8 mouse cellular contexts compared by ENCODE assay signal in the genomic region with DNA sequence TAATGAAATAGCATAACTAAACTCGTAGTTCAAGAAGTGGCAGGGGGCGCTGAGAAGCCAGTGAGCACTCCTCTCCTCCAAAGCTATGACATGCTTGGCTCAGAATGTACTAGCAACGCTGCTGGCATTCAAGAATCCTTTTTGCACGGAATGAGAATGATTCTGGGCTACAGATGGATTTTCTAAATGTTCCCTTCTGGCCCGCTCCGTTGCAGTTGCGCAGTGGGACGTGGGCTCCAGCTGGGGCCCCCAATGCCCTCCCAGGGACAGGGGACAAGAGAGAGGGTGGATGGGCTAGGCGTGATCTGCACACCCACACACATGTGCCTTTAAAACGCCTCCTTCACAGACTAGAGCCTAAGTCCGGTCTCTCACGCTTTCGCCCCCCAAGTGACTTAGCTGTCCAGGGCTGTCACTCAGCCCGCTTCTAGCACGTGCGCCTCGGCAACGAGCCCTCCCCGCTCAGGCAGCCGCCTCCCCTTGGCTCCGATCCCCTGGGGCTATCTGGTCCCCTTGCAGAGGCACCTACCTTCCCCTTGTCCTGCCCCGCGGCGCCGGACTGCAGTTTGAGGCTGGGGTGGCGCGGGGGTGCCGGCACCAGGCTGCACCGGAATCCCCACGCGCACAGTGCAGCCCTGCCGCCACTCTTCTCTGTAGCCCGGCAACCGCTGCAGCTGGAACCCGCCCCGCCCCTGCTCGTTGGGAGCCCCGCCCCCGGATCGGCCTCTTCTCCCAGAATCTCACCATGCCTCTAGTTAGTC. TPM values are rescaled to one million over a fixed set of nuclear protein-coding genes. Genes with fewer than 3 reads are reported as not detected.
DNase-seq lines count a peak whose midpoint lies in the region; ATAC-seq lines count a peak whose summit lies in the region.

No protein-coding gene starts in this region.

- no peaks in the 10 kb centered on the region for H3K36me3 ChIP-seq in embryonic facial prominence, embryonic 11.5 days (replicated peaks; ENCODE audit: control insufficient read depth, insufficient read depth, low read depth, low read length)
- no peaks in the 10 kb centered on the region for H3K36me3 ChIP-seq in kidney, embryonic 15.5 days
- no peaks in the 10 kb centered on the region for H3K36me3 ChIP-seq in limb, embryonic 15.5 days

- peak overlapping the region; percentile 46 for H3K9ac ChIP-seq in embryonic facial prominence, embryonic 11.5 days (replicated peaks; ENCODE audit: low read length)
- H3K9ac ChIP-seq in kidney, embryonic 15.5 days: peak overlapping the region; percentile 24
- H3K9ac ChIP-seq in limb, embryonic 15.5 days: peak overlapping the region; percentile 44

- peak; percentile 40; the same call in 1 of the 2 replicates for ATAC-seq in cerebellum, adult (ENCODE audit: insufficient number of reproducible peaks, low FRiP score, low TSS enrichment)
- ATAC-seq in embryonic facial prominence, embryonic 11.5 days (replicated peaks; ENCODE audit: insufficient number of reproducible peaks, low FRiP score, low TSS enrichment, low read depth): peak; percentile 90
- peak; percentile 92 for ATAC-seq in kidney, embryonic 15.5 days (replicated peaks; ENCODE audit: low FRiP score)
- peak; percentile 83 for ATAC-seq in limb, embryonic 15.5 days (ENCODE audit: insufficient number of reproducible peaks, low FRiP score, low TSS enrichment, low read depth)

- peak overlapping the region; percentile 98 for H3K4me2 ChIP-seq in embryonic facial prominence, embryonic 11.5 days (ENCODE audit: low read depth, low read length)
- H3K4me2 ChIP-seq in kidney, embryonic 15.5 days: peak overlapping the region; percentile 88
- H3K4me2 ChIP-seq in limb, embryonic 15.5 days: peak overlapping the region; percentile 99

- under 1% methylated on average over 40 of the region's 40 CpGs for WGBS in embryonic facial prominence, embryonic 11.5 days
- under 1% methylated on average over 40 of the region's 40 CpGs for WGBS in kidney, embryonic 15.5 days
- 1% methylated on average over 40 of the region's 40 CpGs for WGBS in limb, embryonic 15.5 days

- peaks cover 3% of the 10 kb centered on the region for H3K4me1 ChIP-seq in embryonic facial prominence, embryonic 11.5 days (ENCODE audit: control insufficient read depth, insufficient read depth, low read length)
- H3K4me1 ChIP-seq in kidney, embryonic 15.5 days: peaks cover 24% of the 10 kb centered on the region
- H3K4me1 ChIP-seq in limb, embryonic 15.5 days: peaks cover 14% of the 10 kb centered on the region

- peak overlapping the region; percentile 61 for H3K4me3 ChIP-seq in embryonic facial prominence, embryonic 11.5 days (ENCODE audit: low read depth, low read length)
- H3K4me3 ChIP-seq in kidney, embryonic 15.5 days (replicated peaks): peak overlapping the region; percentile 52
- H3K4me3 ChIP-seq in limb, embryonic 15.5 days: peak overlapping the region; percentile 62

- no peak overlapping the region for H3K27ac ChIP-seq in embryonic facial prominence, embryonic 11.5 days (replicated peaks; ENCODE audit: low read depth, low read length)
- H3K27ac ChIP-seq in kidney, embryonic 15.5 days: no peak overlapping the region
- peak overlapping the region; percentile 55; the same call in 1 of the 2 replicates for H3K27ac ChIP-seq in limb, embryonic 15.5 days

- no peaks in the 10 kb centered on the region for H3K9me3 ChIP-seq in embryonic facial prominence, embryonic 11.5 days (replicated peaks; ENCODE audit: control insufficient read depth, low read length)
- H3K9me3 ChIP-seq in kidney, embryonic 15.5 days (replicated peaks): no peaks in the 10 kb centered on the region
- no peaks in the 10 kb centered on the region for H3K9me3 ChIP-seq in limb, embryonic 15.5 days

- no peak for DNase-seq in cerebellum, adult 11 months
- DNase-seq in embryonic facial prominence, embryonic 11.5 days (ENCODE audit: low spot score): peak; percentile 82
- peak; percentile 10 for DNase-seq in heart, adult 8-10 months (ENCODE audit: low spot score)
- peak; percentile 84 for DNase-seq in neural tube, embryonic 10.5 days (ENCODE audit: extremely low spot score, low spot score)
- DNase-seq in testis, postnatal 14 days (ENCODE audit: low spot score): peak; percentile 40

- H3K27me3 ChIP-seq in embryonic facial prominence, embryonic 11.5 days (ENCODE audit: control insufficient read depth, insufficient read depth, low read length): no peaks in the 10 kb centered on the region
- no peaks in the 10 kb centered on the region for H3K27me3 ChIP-seq in kidney, embryonic 15.5 days
- no peaks in the 10 kb centered on the region for H3K27me3 ChIP-seq in limb, embryonic 15.5 days

RNA-seq across cellular contexts. Expression of a gene that starts 8.8 kb away (rescaled TPM):
- polyA plus RNA-seq in embryonic facial prominence, embryonic 11.5 days (2014; fragmentation: Nextera tagmentation; extraction: Ambion mirVana): 60.1 and 62.6 TPM in 2 replicates
- 1 to 10 TPM; 2.5 to 5.3 (median 3.7) TPM for total RNA-seq in heart, adult 8-10 months (2022)
- 14.6 and 16.4 TPM in 2 replicates for polyA plus RNA-seq in kidney, embryonic 15.5 days (2015; fragmentation: Nextera tagmentation; extraction: Ambion mirVana)
- polyA plus RNA-seq in limb, embryonic 15.5 days (2015; fragmentation: Nextera tagmentation; extraction: Ambion mirVana): 63.3 and 67.0 TPM in 2 replicates

Comparison
In these comparisons a context has a peak if more than half of its experiments do, and no peak if none do; other contexts are left out.
1. ATAC-seq: peak in every context shown above with its lines; median percentile 92 in kidney, embryonic 15.5 days; 90 in embryonic facial prominence, embryonic 11.5 days; 83 in limb, embryonic 15.5 days; 40 in cerebellum, adult.